Mouse (Mus musculus) natural killer cell, adult 2 months (primary cell): ENCODE results near the gene Gm48551.

Experiments
- DNase-seq, 2 experiments: peaks; one replicate each; pipeline ENCODE4 v3.0.0; 2022; ENCODE audit warnings: low spot score in 2 of 2

Gm48551 gene

GRCm38 (mm10) chr10:81404082-81404481 lies 19.8 kb downstream of the Gm48551 start:
- DNase-seq, result no peak

GRCm38 (mm10) chr10:81404720-81405119 lies 20.5 kb downstream of the Gm48551 start:
- peak; percentile 36 to 53 for DNase-seq

DNA sequence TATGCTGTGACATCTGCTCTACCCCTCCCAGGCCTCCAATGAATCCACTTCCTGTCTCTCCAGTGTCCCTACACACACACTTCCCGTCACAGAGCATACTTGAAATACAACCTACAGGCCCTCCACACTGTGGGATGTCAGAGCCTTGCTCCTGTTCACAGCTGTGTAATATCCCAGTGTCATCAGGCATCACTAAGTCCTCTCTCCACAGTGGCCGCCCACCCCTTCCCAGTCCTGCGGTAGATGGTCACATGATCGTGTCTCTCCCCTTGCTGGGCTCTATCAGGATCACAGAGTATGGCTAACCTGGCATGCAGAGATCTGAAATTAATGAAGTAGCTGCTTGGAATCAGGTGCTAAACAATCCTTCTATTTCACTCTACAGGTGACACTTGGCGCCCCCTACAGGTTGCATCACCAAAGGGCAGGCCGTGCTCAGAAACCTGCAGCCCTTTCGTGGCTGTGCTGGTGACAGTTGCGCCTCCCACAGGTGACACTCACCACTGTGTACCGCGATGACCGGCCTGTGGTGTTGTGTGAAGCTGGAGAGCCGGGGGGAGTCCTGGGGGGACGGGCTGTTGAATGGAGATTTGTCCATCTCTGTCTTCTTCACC lies 21.4 kb downstream of the Gm48551 start:
- peak; percentile 71 to 80 for DNase-seq

- DNase-seq, result no peak
Measured at GRCm38 (mm10) chr10:81406504-81407440, 22.5 kb downstream of the Gm48551 start.

DNA sequence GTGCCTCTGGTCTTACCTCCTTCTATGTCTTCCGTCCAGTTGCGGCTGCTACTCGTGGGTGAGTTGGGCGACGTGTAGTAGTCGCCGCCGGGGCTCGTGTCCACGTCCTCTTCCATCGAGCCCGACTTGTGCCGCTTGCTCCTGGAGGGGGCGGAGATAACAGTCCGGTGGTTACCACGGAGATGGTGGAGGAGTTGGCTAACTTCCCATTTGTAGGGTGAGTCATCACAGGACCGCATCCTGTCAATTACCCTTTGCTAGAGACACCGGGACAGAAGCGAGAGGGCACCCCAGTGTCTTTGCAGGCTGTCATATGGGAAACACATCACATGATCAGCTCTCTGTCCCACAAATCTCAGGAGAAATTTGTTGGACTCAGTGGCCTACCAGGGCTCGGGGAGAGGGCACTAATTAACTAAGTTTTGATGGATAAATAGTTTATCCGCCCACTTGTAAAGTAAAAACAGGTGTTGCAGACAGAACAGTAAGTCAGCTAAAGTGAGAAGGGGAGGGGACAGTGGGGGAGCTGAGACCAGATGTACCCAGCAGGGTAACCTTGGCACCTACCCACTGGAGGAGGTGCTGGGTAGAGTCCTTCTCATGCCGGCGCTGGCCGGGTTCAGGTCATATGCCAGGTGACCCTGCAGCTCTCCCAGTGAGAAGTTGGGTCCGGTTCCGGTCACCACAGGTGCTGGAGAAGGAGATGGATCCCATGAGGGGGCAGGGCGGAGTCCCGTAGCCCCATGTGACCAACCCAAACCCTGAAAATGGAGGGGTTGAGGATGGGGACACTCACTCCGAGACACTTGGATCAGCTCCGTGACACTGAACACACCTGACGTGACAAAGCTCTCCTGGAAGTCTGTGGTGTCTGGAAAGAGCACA lies 23.5 kb downstream of the Gm48551 start:
- DNase-seq, result peak; percentile 83 to 88

- no peak for DNase-seq
Measured at GRCm38 (mm10) chr10:81408424-81408729, 24.1 kb downstream of the Gm48551 start.

DNA sequence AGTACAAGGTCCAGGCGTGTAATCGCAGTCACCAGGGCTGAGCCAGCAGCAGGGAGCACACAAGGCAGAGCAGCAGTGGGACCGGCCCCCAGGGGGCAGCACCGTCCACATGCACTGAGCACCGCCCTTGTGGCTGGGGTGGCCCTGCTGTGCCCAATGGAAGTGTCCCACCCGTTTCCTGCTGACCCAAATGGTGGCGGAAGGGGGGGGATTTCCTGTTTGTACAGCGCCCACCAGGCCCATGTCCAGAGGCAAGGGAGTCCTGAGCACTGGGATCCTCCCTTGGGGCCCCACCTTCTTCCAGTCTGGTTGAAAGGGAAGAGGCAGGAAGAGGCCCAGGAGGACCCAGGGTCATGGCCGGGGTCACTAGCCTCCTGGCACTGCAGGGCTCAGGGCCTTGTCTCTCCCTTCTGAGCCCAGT lies 24.6 kb downstream of the Gm48551 start:
- peak; percentile 74 to 77 for DNase-seq

GRCm38 (mm10) chr10:81409330-81409729 lies 25.1 kb downstream of the Gm48551 start:
- no peak for DNase-seq

DNA sequence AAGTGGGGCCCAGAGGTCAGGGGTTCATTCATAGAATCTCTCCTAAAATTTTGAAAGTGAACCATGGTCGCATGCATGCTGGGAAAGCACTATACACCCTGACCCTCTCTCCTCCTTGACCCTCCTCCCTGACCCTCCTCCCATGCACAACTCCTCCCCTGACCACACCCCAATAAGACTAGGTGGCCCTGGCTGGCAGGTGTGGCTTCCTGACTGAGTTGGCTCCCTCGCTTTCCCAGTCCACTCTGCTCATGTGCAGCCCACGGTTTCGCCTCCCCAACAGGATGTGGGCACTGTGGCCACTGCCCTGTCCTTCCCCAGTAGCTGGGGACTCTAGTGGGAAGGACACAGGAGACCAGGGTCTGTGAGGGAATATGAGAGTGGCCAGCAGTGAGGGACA lies 26.1 kb downstream of the Gm48551 start:
- no peak for DNase-seq

GRCm38 (mm10) chr10:81410981-81411380 lies 26.7 kb downstream of the Gm48551 start:
- no peak for DNase-seq

DNA sequence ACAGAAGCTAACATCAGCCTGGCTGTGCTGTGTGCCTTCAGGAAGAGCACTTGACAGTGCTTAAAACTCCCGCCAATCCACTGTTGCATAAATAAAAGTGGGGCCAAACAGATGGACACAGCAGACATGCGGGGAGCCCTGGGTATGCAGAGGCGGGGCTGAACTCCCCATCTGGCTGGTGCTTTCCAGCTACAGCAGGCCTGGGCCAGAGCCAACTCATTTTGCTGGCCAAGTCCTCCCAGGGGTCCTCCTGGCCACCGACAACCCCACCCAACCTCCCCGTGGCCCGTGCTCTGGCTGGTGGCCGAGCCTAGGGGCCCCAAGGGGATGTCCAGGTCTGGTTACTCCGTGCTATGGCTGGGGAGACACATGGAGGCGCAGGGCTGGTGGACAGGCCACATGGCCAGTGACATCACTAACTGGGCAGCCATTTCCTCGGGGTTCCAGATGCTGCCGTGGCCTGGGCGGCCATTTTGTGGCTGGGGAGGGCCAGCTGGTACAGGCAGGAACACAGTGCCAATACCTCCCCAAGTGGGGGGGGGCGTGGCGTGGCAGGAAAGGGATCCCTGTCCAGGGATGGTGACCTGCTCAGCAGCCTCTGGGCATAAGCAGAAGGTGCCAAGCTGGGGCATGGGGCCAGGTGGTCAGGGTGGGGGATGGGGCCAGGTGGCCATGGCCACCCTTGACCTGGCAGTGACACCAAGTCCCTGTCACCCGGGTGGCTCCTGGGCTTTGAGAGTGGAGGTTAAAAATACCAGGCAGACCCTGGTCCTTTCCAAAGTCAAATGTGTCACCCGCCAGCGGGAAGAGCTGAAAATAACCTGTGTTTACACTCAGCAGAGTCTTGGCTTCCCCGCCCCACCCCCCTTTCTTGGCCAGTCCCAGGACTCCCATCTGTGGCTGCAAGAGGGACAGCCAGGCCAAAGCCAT lies 27.5 kb downstream of the Gm48551 start:
- no peak for DNase-seq

- no peak for DNase-seq
Measured at GRCm38 (mm10) chr10:81412586-81413309, 28.5 kb downstream of the Gm48551 start.

- DNase-seq, result no peak
Measured at GRCm38 (mm10) chr10:81413310-81414261, 29.3 kb downstream of the Gm48551 start.

- DNase-seq, result no peak
Measured at GRCm38 (mm10) chr10:81414682-81415081, 30.4 kb downstream of the Gm48551 start.

- no peak for DNase-seq
Measured at GRCm38 (mm10) chr10:81415146-81415545, 30.9 kb downstream of the Gm48551 start.

GRCm38 (mm10) chr10:81415549-81416310 lies 31.5 kb downstream of the Gm48551 start:
- DNase-seq, result no peak

DNA sequence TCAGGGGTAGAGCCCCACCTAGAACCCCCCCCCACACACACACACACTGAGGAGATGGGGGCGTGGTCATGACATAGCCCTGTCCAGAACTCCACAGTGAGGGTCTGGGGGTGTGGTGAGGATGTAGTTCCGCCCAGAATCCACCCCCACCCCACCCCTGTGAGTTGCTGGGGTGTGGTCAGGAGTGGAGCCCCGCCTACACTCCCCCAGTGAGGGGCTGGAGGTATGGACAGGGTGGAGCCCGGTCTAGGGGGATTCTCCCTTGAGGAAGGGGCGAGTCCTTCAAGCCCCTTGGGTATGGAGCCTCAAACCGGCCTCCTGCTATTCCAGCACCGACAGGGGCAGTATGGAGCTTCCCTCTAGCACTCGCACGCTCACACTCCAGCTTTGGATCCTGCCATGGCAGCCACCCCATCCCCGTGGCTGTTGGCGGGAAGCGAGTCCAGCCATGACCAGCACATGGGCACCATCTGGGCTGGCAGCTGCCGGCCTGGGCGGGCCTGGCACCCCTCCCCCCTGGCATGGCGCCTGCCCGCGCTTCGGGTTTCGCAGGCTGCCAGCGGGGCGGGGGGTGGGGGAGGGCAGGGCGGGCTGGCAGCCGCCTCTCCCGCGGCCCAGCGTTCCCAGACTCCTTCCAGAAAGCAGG lies 32.4 kb downstream of the Gm48551 start:
- DNase-seq, result no peak
